Mouse (Mus musculus) CH12.LX (cell line): Measurements from ENCODE around the gene Hspb9. TPM values are rescaled to one million over a fixed set of nuclear protein-coding genes. Genes with fewer than 3 reads are reported as not detected.
A peak's percentile ranks its signal among the peaks of the same experiment; 100 is the strongest.

Experiments
- DNase-seq: peaks from one replicate; pipeline ENCODE4 v3.0.0-alpha.2; 2013; ENCODE audit errors: extremely low read depth
- H3K27ac ChIP-seq: 2 replicates; pipeline ENCODE4 v1.5.1; 2012; ENCODE audit warnings: low read depth, mild to moderate bottlenecking, control low read depth, moderate library complexity; ENCODE audit not compliant: insufficient read depth
- H3K27me3 ChIP-seq: replicated peaks from 2 replicates; pipeline ENCODE3; 2012; ENCODE audit warnings: inconsistent platforms
- H3K36me3 ChIP-seq, 2 experiments: replicated peaks in 1 of 2; 2 replicates each; pipeline versions ENCODE3 to v1.6.1; 2012; ENCODE audit warnings: inconsistent platforms in 1 of 2, low read length in 1 of 2, mild to moderate bottlenecking in 1 of 2, mixed read lengths in 1 of 2, moderate library complexity in 1 of 2; ENCODE audit not compliant: control insufficient read depth in 1 of 2, insufficient read depth in 1 of 2
- H3K4me1 ChIP-seq, 2 experiments: 2 replicates each; pipeline ENCODE4 v1.6.1; 2012; ENCODE audit warnings: inconsistent platforms in 1 of 2, moderate library complexity in 1 of 2; ENCODE audit not compliant: insufficient read depth in 2 of 2, control insufficient read depth in 1 of 2
- H3K4me2 ChIP-seq: 2 replicates; pipeline ENCODE4 v1.6.1; 2012; ENCODE audit warnings: low read depth, mild to moderate bottlenecking, control low read depth; ENCODE audit not compliant: poor library complexity, insufficient read depth, severe bottlenecking
- H3K4me3 ChIP-seq, 3 experiments: fragments of 150-350 bp in 1 of 3; sonication (generic) in 1 of 3; replicated peaks in 1 of 3; 2 replicates each; pipeline versions ENCODE3 to v1.5.1; 2011 to 2012; ENCODE audit warnings: low read depth in 2 of 3, low read length in 2 of 3, mild to moderate bottlenecking in 2 of 3, moderate library complexity in 2 of 3, control low read depth in 1 of 3, improper control_type of control experiment in 1 of 3, inconsistent platforms in 1 of 3, mixed read lengths in 1 of 3; ENCODE audit not compliant: poor library complexity in 1 of 3
- H3K79me2 ChIP-seq: replicated peaks from 2 replicates; pipeline ENCODE4 v1.6.1; 2012; ENCODE audit warnings: mild to moderate bottlenecking, moderate library complexity; ENCODE audit not compliant: control insufficient read depth, poor library complexity, insufficient read depth, severe bottlenecking; ENCODE audit errors: extremely low read depth
- H3K9ac ChIP-seq: 2 replicates; pipeline ENCODE4 v1.6.1; 2012; ENCODE audit warnings: low read depth, mild to moderate bottlenecking, control low read depth, moderate library complexity; ENCODE audit not compliant: insufficient read depth
- H3K9me3 ChIP-seq: replicated peaks from 2 replicates; pipeline ENCODE3; 2012; ENCODE audit warnings: low read length, inconsistent platforms, mixed read lengths
- BHLHE40 ChIP-seq: IDR thresholded peaks from 2 replicates; pipeline ENCODE4 v1.6.1; 2011; ENCODE audit warnings: mild to moderate bottlenecking, low read depth, low read length, improper control_type of control experiment
- CHD2 ChIP-seq: IDR thresholded peaks from 2 replicates; pipeline ENCODE4 v1.6.1; 2011; ENCODE audit warnings: low read length, improper control_type of control experiment
- CTCF ChIP-seq, 2 experiments: IDR thresholded peaks in 1 of 2; conservative IDR thresholded peaks in 1 of 2; 2 replicates each; pipeline ENCODE4 v1.5.1; 2011 to 2012; ENCODE audit warnings: low read depth in 2 of 2, low read length in 2 of 2, improper control_type of control experiment in 1 of 2, inconsistent platforms in 1 of 2, mild to moderate bottlenecking in 1 of 2, moderate library complexity in 1 of 2
- ELF1 ChIP-seq: IDR thresholded peaks from 2 replicates; pipeline ENCODE4 v1.6.1; 2014; ENCODE audit warnings: low read depth, mild to moderate bottlenecking, inconsistent platforms, low read length, improper control_type of control experiment
- EP300 ChIP-seq: IDR thresholded peaks from 2 replicates; pipeline ENCODE4 v1.6.1; 2011; ENCODE audit warnings: low read length, improper control_type of control experiment
- ETS1 ChIP-seq: conservative IDR thresholded peaks from 2 replicates; pipeline ENCODE4 v1.6.1; 2012; ENCODE audit warnings: low read depth, mild to moderate bottlenecking, inconsistent platforms, low read length, improper control_type of control experiment, moderate library complexity
- GABPA ChIP-seq: IDR thresholded peaks from 2 replicates; pipeline ENCODE4 v1.6.1; 2012; ENCODE audit warnings: low read depth, low read length, improper control_type of control experiment, inconsistent platforms; ENCODE audit not compliant: insufficient replicate concordance
- IRF4 ChIP-seq: IDR thresholded peaks from 2 replicates; pipeline ENCODE4 v1.6.1; 2014; ENCODE audit warnings: low read depth, mild to moderate bottlenecking, inconsistent platforms, low read length, improper control_type of control experiment
- JUN ChIP-seq: IDR thresholded peaks from 2 replicates; pipeline ENCODE4 v1.6.1; 2011; ENCODE audit warnings: low read depth, mild to moderate bottlenecking, low read length, improper control_type of control experiment, moderate library complexity; ENCODE audit not compliant: insufficient read depth
- JUND ChIP-seq: conservative IDR thresholded peaks from 2 replicates; pipeline ENCODE4 v1.6.1; 2011; ENCODE audit warnings: low read depth, low read length, improper control_type of control experiment
- MAX ChIP-seq: IDR thresholded peaks from 2 replicates; pipeline ENCODE4 v1.6.1; 2011; ENCODE audit warnings: low read length, improper control_type of control experiment
- MAZ ChIP-seq: IDR thresholded peaks from 2 replicates; pipeline ENCODE4 v1.6.1; 2012; ENCODE audit warnings: low read depth, mild to moderate bottlenecking, inconsistent platforms, low read length, improper control_type of control experiment, moderate library complexity
- MEF2A ChIP-seq: IDR thresholded peaks from 2 replicates; pipeline ENCODE4 v1.6.1; 2014; ENCODE audit warnings: low read depth, mild to moderate bottlenecking, inconsistent platforms, low read length, improper control_type of control experiment, borderline replicate concordance
- MXI1 ChIP-seq: IDR thresholded peaks from 2 replicates; pipeline ENCODE4 v1.6.1; 2011; ENCODE audit warnings: mild to moderate bottlenecking, low read depth, low read length, improper control_type of control experiment
- MYC ChIP-seq: IDR thresholded peaks from 2 replicates; pipeline ENCODE4 v1.6.1; 2011; ENCODE audit warnings: low read depth, mild to moderate bottlenecking, improper control_type of control experiment, low read length
- NRF1 ChIP-seq: IDR thresholded peaks from 2 replicates; pipeline ENCODE4 v1.6.1; 2014; ENCODE audit warnings: low read depth, mild to moderate bottlenecking, inconsistent platforms, low read length, improper control_type of control experiment, moderate library complexity
- PAX5 ChIP-seq: IDR thresholded peaks from 2 replicates; pipeline ENCODE4 v1.6.1; 2012; ENCODE audit warnings: low read length, inconsistent platforms, mixed read lengths
- POLR2A ChIP-seq: IDR thresholded peaks from 2 replicates; pipeline ENCODE4 v1.6.1; 2011; ENCODE audit warnings: low read depth, mild to moderate bottlenecking, improper control_type of control experiment, low read length
- POLR2AphosphoS2 ChIP-seq: IDR thresholded peaks from 2 replicates; pipeline ENCODE4 v1.6.1; 2011; ENCODE audit warnings: low read depth, low read length, improper control_type of control experiment
- RAD21 ChIP-seq: IDR thresholded peaks from 2 replicates; pipeline ENCODE4 v1.6.1; 2011; ENCODE audit warnings: low read depth, mild to moderate bottlenecking, low read length, improper control_type of control experiment, moderate library complexity
- RCOR1 ChIP-seq: conservative IDR thresholded peaks from 2 replicates; pipeline ENCODE4 v1.6.1; 2012; ENCODE audit warnings: low read depth, mild to moderate bottlenecking, inconsistent platforms, low read length, improper control_type of control experiment
- SIN3A ChIP-seq: IDR thresholded peaks from 2 replicates; pipeline ENCODE4 v1.6.1; 2012; ENCODE audit warnings: low read length, improper control_type of control experiment, inconsistent platforms
- SMC3 ChIP-seq: IDR thresholded peaks from 2 replicates; pipeline ENCODE4 v1.6.1; 2011; ENCODE audit warnings: low read depth, low read length, improper control_type of control experiment
- TBP ChIP-seq: conservative IDR thresholded peaks from 2 replicates; pipeline ENCODE4 v1.6.1; 2011; ENCODE audit warnings: low read depth, low read length, improper control_type of control experiment
- TCF12 ChIP-seq: IDR thresholded peaks from 2 replicates; pipeline ENCODE4 v1.6.1; 2014; ENCODE audit warnings: low read depth, mild to moderate bottlenecking, inconsistent platforms, low read length, improper control_type of control experiment
- UBTF ChIP-seq: IDR thresholded peaks from 2 replicates; pipeline ENCODE4 v1.6.1; 2012; ENCODE audit warnings: low read depth, mild to moderate bottlenecking, inconsistent platforms, low read length, improper control_type of control experiment, moderate library complexity
- USF1 ChIP-seq: IDR thresholded peaks from 2 replicates; pipeline ENCODE4 v1.6.1; 2014; ENCODE audit warnings: low read depth, mild to moderate bottlenecking, inconsistent platforms, low read length, improper control_type of control experiment
- USF2 ChIP-seq: conservative IDR thresholded peaks from 2 replicates; pipeline ENCODE4 v1.6.1; 2011; ENCODE audit warnings: low read depth, low read length, improper control_type of control experiment
- ZC3H11A ChIP-seq: IDR thresholded peaks from 2 replicates; pipeline ENCODE4 v1.6.1; 2012; ENCODE audit warnings: low read depth, mild to moderate bottlenecking, inconsistent platforms, low read length, improper control_type of control experiment
- ZKSCAN1 ChIP-seq: IDR thresholded peaks from 2 replicates; pipeline ENCODE4 v1.6.1; 2012; ENCODE audit warnings: low read depth, inconsistent platforms, low read length, improper control_type of control experiment, borderline replicate concordance
- ZMIZ1 ChIP-seq: IDR thresholded peaks from 2 replicates; pipeline ENCODE4 v1.6.1; 2012; ENCODE audit warnings: low read depth, mild to moderate bottlenecking, inconsistent platforms, low read length, improper control_type of control experiment
- ZNF384 ChIP-seq: IDR thresholded peaks from 2 replicates; pipeline ENCODE4 v1.6.1; 2012; ENCODE audit warnings: low read depth, low read length, improper control_type of control experiment, inconsistent platforms
- dilution Hi-C: fragments of 300-500 bp; cut with MboI; formaldehyde crosslinking; loops from 2 replicates; pipeline ENCODE4 v1.14.3; 2020; ENCODE audit warnings: low sequenced_read_pairs; ENCODE audit not compliant: extremely low pct_unique_long_range_greater_than_20kb, extremely low pct_ligation_motif_present
- in situ Hi-C: fragments of 300-500 bp; cut with MboI; formaldehyde crosslinking; loops from 3 replicates; pipeline ENCODE4 v1.14.3; 2019; ENCODE audit warnings: low sequenced_read_pairs, low pct_ligation_motif_present, low pct_unique_long_range_greater_than_20kb, mixed read lengths
- polyA plus RNA-seq: library from polyadenylated mRNA; unstranded; fragments of >175 nt; gene quantifications from 2 replicates; pipeline ENCODE4 v1.2.1, GENCODE M21; 2012; ENCODE audit warnings: low read depth; ENCODE audit not compliant: insufficient read length
- total RNA-seq, 2 experiments: library from RNA; depleted of rRNA; stranded (reverse); fragments of 300-350 nt in 1 of 2; fragments of >200 nt in 1 of 2; gene quantifications; 2 replicates each; pipeline ENCODE4 v1.2.3; 2012 to 2014

The Hspb9 gene
- total and polyA plus RNA-seq, 3 experiments: 0.54 TPM; not detected in 2

DNA sequence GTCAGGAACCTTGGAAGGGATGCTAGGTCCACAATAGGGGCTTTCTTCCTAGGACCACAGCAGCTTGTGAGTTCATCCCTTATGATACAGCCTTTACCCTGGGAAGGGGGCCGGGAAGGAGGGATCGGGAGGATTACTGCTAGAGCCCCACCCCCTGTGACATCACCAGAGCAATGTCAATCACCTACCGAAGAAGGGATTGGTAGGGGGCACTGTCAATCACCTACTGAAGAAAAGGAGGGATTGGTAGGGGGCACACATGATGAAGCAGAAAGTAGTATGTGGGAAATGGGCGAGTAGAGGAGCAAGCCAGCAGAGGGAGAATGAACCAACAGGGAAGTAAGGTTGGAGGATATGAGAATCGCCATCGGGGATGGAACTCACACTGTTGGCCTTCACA lies 42.8 kb downstream of the Hspb9 start:
- H3K9me3 ChIP-seq: peaks cover 2% of the 10 kb centered on the region
- peaks cover 26 to 50% of the 10 kb centered on the region in 2 experiments for H3K4me1 ChIP-seq
- DNase-seq: no peak
- H3K27me3 ChIP-seq: no peaks in the 10 kb centered on the region
- H3K9ac ChIP-seq: no peak overlapping the region
- TF ChIP-seq ETS1: no peak
- no peak for TF ChIP-seq SMC3
- no peak for TF ChIP-seq SIN3A
- TF ChIP-seq CHD2: no peak
- no peak for TF ChIP-seq BHLHE40
- TF ChIP-seq CTCF (conservative IDR thresholded peaks at IDR 0.05 in 1 of 2, IDR thresholded peaks at IDR 0.05 in 1 of 2; ENCODE audit: low read depth in 2 of 2, low read length in 2 of 2): no peak
- TF ChIP-seq GABPA: no peak
- no peak for TF ChIP-seq IRF4
- H3K4me3 ChIP-seq: no peak overlapping the region
- H3K27ac ChIP-seq: no peak overlapping the region
- dilution Hi-C loops (no loop called here), in situ Hi-C loops (no loop called here)
- no peak overlapping the region for H3K4me2 ChIP-seq
- H3K36me3 ChIP-seq: peaks cover 21 to 51% of the 10 kb centered on the region in 2 experiments
- no peaks in the 10 kb centered on the region for H3K79me2 ChIP-seq

DNA sequence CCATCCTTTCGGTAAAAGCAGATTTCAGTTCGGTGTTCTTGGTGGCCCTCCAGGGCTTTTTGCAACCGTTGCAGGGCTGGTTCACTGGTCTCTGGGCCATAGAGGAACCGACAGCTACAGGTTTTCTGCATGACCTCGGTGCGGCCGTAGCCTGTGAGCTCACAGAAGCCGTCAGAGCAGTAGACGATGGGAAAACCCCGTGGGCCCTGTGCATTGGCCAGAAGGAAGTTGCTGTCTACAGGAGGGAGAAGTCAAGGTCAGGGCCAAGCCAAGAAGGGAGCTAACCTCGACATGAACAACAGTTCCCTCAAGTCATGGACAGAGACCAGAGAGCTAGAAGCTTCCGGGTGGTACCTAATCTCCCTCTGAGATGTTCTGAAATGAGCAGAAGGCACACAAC lies 43.9 kb downstream of the Hspb9 start:
- dilution Hi-C loops (no loop called here), in situ Hi-C loops (no loop called here)
- Histone ChIP-seq H3K4me1 (peaks cover 26 to 57% of the 10 kb centered on the region in 2 experiments), H3K4me2 (peak overlapping the region; percentile 53), H3K79me2 (no peaks in the 10 kb centered on the region), H3K4me3 (no peak overlapping the region), H3K9ac (peak overlapping the region; percentile 31; the same call in 1 of the 2 replicates), H3K27me3 (peaks cover 7% of the 10 kb centered on the region), H3K9me3 (no peaks in the 10 kb centered on the region), H3K36me3 (peaks cover 12 to 40% of the 10 kb centered on the region in 2 experiments), H3K27ac (peak overlapping the region; percentile 91)
- peak; percentile 91 for DNase-seq
- TF ChIP-seq UBTF: 0 out of 2 replicates have a peak, but pooled peaks have one; percentile 70
- no peak for TF ChIP-seq POLR2AphosphoS2
- 0 out of 2 replicates have a peak, but pooled peaks have one; percentile 28 for TF ChIP-seq BHLHE40
- peak; percentile 25; the same call in 1 of the 2 replicates for TF ChIP-seq TCF12
- TF ChIP-seq ZKSCAN1: no peak
- peak; percentile 66 for TF ChIP-seq POLR2A
- TF ChIP-seq ZNF384: no peak
- no peak; the same call in 1 of the 2 replicates for TF ChIP-seq EP300
- TF ChIP-seq IRF4: peak; percentile 44; the same call in 1 of the 2 replicates
- no peak; the same call in 1 of the 2 replicates for TF ChIP-seq MYC
- no peak for TF ChIP-seq JUND
- no peak for TF ChIP-seq CHD2
- TF ChIP-seq JUN: no peak
- TF ChIP-seq USF2: no peak; the same call in 1 of the 2 replicates
- TF ChIP-seq ZMIZ1: no peak
- 0 out of 2 replicates have a peak, but pooled peaks have one; percentile 61 for TF ChIP-seq TBP
- TF ChIP-seq ZC3H11A: no peak
- no peak for TF ChIP-seq RCOR1
- TF ChIP-seq USF1: no peak
- no peak for TF ChIP-seq CTCF (conservative IDR thresholded peaks at IDR 0.05 in 1 of 2, IDR thresholded peaks at IDR 0.05 in 1 of 2; ENCODE audit: low read depth in 2 of 2, low read length in 2 of 2)
- TF ChIP-seq RAD21: no peak; the same call in 1 of the 2 replicates
- no peak for TF ChIP-seq PAX5
- no peak for TF ChIP-seq NRF1
- TF ChIP-seq MAX: peak; percentile 56; the same call in 1 of the 2 replicates
- TF ChIP-seq MEF2A: 0 out of 2 replicates have a peak, but pooled peaks have one; percentile 57
- peak; percentile 62 for TF ChIP-seq MXI1
- peak; percentile 72 for TF ChIP-seq ELF1
- TF ChIP-seq GABPA: no peak
- no peak for TF ChIP-seq MAZ
